Mouse (Mus musculus) limb, embryonic 14.5 days (tissue): ENCODE results near the gene Rac3. TPM values are rescaled to one million over a fixed set of nuclear protein-coding genes. Genes with fewer than 3 reads are reported as not detected.
"Not testable (repeated sequence)": the region's sequence is repeated elsewhere in the genome, so short reads cannot be mapped to it uniquely, and the experiment has no call there.

Source experiments
- ATAC-seq: fragments of 200-750 bp; cut with Nextera tagmentation; 2 replicates; pipeline ENCODE4 v1.8.0; 2017; ENCODE audit warnings: low read depth, moderate number of reproducible peaks, moderate TSS enrichment; ENCODE audit not compliant: low FRiP score
- DNase-seq: peaks from one replicate; pipeline ENCODE4 v3.0.0-alpha.2; 2015; ENCODE audit warnings: low spot score
- H3K27ac ChIP-seq: fragments of 300-500 bp; sonication (generic); replicated peaks from 2 replicates; pipeline ENCODE4 v1.5.1; 2014; ENCODE audit warnings: low read depth, mild to moderate bottlenecking, low read length, moderate library complexity, mixed read lengths
- H3K27me3 ChIP-seq: fragments of 300-500 bp; sonication (generic); 2 replicates; pipeline ENCODE4 v1.6.1; 2014; ENCODE audit warnings: low read length, mixed read lengths; ENCODE audit not compliant: control insufficient read depth, insufficient read depth
- H3K36me3 ChIP-seq: fragments of 300-500 bp; sonication (generic); 2 replicates; pipeline ENCODE4 v1.6.1; 2014; ENCODE audit warnings: mild to moderate bottlenecking, low read length, moderate library complexity, mixed read lengths; ENCODE audit not compliant: control insufficient read depth, insufficient read depth
- H3K4me1 ChIP-seq: fragments of 300-500 bp; sonication (generic); 2 replicates; pipeline ENCODE4 v1.6.1; 2014; ENCODE audit warnings: antibody characterized with exemption, low read length, mixed read lengths; ENCODE audit not compliant: control insufficient read depth, insufficient read depth
- H3K4me2 ChIP-seq: fragments of 300-500 bp; sonication (generic); replicated peaks from 2 replicates; pipeline ENCODE4 v1.6.1; 2014; ENCODE audit warnings: low read depth, mild to moderate bottlenecking, low read length, moderate library complexity; ENCODE audit not compliant: severe bottlenecking
- H3K4me3 ChIP-seq: fragments of 300-500 bp; sonication (generic); replicated peaks from 2 replicates; pipeline ENCODE4 v1.5.1; 2014; ENCODE audit warnings: low read length
- H3K9ac ChIP-seq: fragments of 300-500 bp; sonication (generic); 2 replicates; pipeline ENCODE4 v1.6.1; 2014; ENCODE audit warnings: mild to moderate bottlenecking, low read depth, low read length, moderate library complexity; ENCODE audit not compliant: severe bottlenecking
- H3K9me3 ChIP-seq: fragments of 300-500 bp; sonication (generic); 2 replicates; pipeline ENCODE4 v1.6.1; 2016; ENCODE audit warnings: low read length; ENCODE audit not compliant: control insufficient read depth
- POLR2A ChIP-seq: fragments of 200-500 bp; IDR thresholded peaks from 2 replicates; pipeline ENCODE4 v1.8.0; 2012; ENCODE audit warnings: inconsistent platforms, mild to moderate bottlenecking, moderate library complexity, borderline replicate concordance; ENCODE audit not compliant: insufficient read depth, insufficient read length; ENCODE audit errors: extremely low read depth
- WGBS: fragments of 180-500 bp; shearing (Covaris S2); extraction: QIAGEN DNeasy Blood & Tissue Kit; methylation state at CpG from one replicate; pipeline ENCODE4 v1.1.7; 2014; 5-methylcytosine and 5-hydroxymethylcytosine counted together
- polyA plus RNA-seq, 2 experiments: library from polyadenylated mRNA; depleted of rRNA in 1 of 2; stranded (reverse) in 1 of 2; unstranded in 1 of 2; fragments of >200 nt; fragmentation: Nextera tagmentation in 1 of 2; extraction: Ambion mirVana in 1 of 2; gene quantifications; 2 replicates each; pipeline versions ENCODE4 v1.2.1 to v1.2.3; 2012 to 2014

Gene Rac3
- polyA plus RNA-seq, 2 experiments: 14.1 to 90.1 TPM

- H3K9me3 ChIP-seq: no peaks in the 10 kb centered on the region
- H3K4me3 ChIP-seq: no peak overlapping the region
- H3K27ac ChIP-seq: no peak overlapping the region
- 0 out of 2 replicates have a peak overlapping the region, but pooled peaks have one; percentile 4 for H3K9ac ChIP-seq
- H3K27me3 ChIP-seq: no peaks in the 10 kb centered on the region
- no peak overlapping the region for H3K4me2 ChIP-seq
- WGBS: 74% methylated on average over 4 of the region's 4 CpGs
- no peak for TF ChIP-seq POLR2A
- ATAC-seq (no peak), DNase-seq (no peak)
- H3K4me1 ChIP-seq: no peaks in the 10 kb centered on the region
- H3K36me3 ChIP-seq: no peaks in the 10 kb centered on the region
Observed at GRCm38 (mm10) chr11:120751606-120752005, 30.3 kb downstream of the Rac3 start.

- no peak for ATAC-seq
- TF ChIP-seq POLR2A: no peak
- WGBS: 82% methylated on average over 9 of the region's 9 CpGs
Observed at GRCm38 (mm10) chr11:120760236-120760635, 39.0 kb downstream of the Rac3 start.

GRCm38 (mm10) chr11:120761811-120762671, 40.8 kb downstream of the Rac3 start:
- H3K36me3 ChIP-seq: no peaks in the 10 kb centered on the region
- H3K4me1 ChIP-seq: no peaks in the 10 kb centered on the region
- ATAC-seq (no peak), DNase-seq (no peak)
- no peak overlapping the region for H3K4me3 ChIP-seq
- TF ChIP-seq POLR2A: no peak
- H3K9ac ChIP-seq: no peak overlapping the region
- no peak overlapping the region for H3K4me2 ChIP-seq
- peaks cover 8% of the 10 kb centered on the region for H3K9me3 ChIP-seq
- 64% methylated on average over 14 of the region's 14 CpGs for WGBS
- no peak overlapping the region for H3K27ac ChIP-seq
- no peaks in the 10 kb centered on the region for H3K27me3 ChIP-seq

More at GRCm38 (mm10) chr11:120760236-120760635, 39.0 kb downstream of the Rac3 start:
- H3K9me3 ChIP-seq: peaks cover 8% of the 10 kb centered on the region
- DNase-seq: no peak
- H3K27ac ChIP-seq: no peak overlapping the region
- H3K4me3 ChIP-seq: no peak overlapping the region
- H3K36me3 ChIP-seq: no peaks in the 10 kb centered on the region
- H3K4me2 ChIP-seq: no peak overlapping the region
- no peak overlapping the region for H3K9ac ChIP-seq
- no peaks in the 10 kb centered on the region for H3K27me3 ChIP-seq
- no peaks in the 10 kb centered on the region for H3K4me1 ChIP-seq

GRCm38 (mm10) chr11:120762672-120763041, 41.4 kb downstream of the Rac3 start, which contains the start of gene Hmga1b:
Gene Hmga1b, plus strand, starts transcription at chr11:120762794.
- not testable (repeated sequence) for H3K9me3 ChIP-seq, H3K4me1 ChIP-seq, H3K36me3 ChIP-seq, H3K4me3 ChIP-seq, H3K4me2 ChIP-seq, H3K27me3 ChIP-seq, H3K9ac ChIP-seq, DNase-seq, ATAC-seq, H3K27ac ChIP-seq
- WGBS: 13% methylated on average over 14 of the region's 14 CpGs

GRCm38 (mm10) chr11:120763121-120763999, 42.1 kb downstream of the Rac3 start:
- ATAC-seq: 0 out of 2 replicates have a peak, but pooled peaks have one; percentile 47
- not testable (repeated sequence) for DNase-seq, H3K27ac ChIP-seq, H3K4me1 ChIP-seq, H3K27me3 ChIP-seq, H3K4me3 ChIP-seq, H3K9me3 ChIP-seq, H3K9ac ChIP-seq, H3K36me3 ChIP-seq, H3K4me2 ChIP-seq
- 0% methylated on average over 2 of the region's 23 CpGs for WGBS

- not testable (repeated sequence) for DNase-seq, H3K4me2 ChIP-seq, H3K36me3 ChIP-seq, H3K9ac ChIP-seq, H3K4me1 ChIP-seq, H3K27me3 ChIP-seq, ATAC-seq, H3K4me3 ChIP-seq, H3K9me3 ChIP-seq, H3K27ac ChIP-seq
- WGBS: 70% methylated on average over 3 of the region's 7 CpGs
Observed at GRCm38 (mm10) chr11:120767023-120767422, 45.8 kb downstream of the Rac3 start.
